Mouse (Mus musculus) left cerebral cortex, postnatal 36 days (tissue): ENCODE results near the gene Tbc1d24. TPM values are rescaled to one million over a fixed set of nuclear protein-coding genes. Genes with fewer than 3 reads are reported as not detected.
A peak's percentile ranks its signal among the peaks of the same experiment; 100 is the strongest.

Source experiments
- DNase-seq, 2 experiments: peaks; one replicate each; pipeline ENCODE4 v3.0.0; 2021 to 2022; ENCODE audit warnings: low spot score in 2 of 2, mixed read lengths in 1 of 2
- intact Hi-C: fragments of 180-260 bp; cut with DNase I; formaldehyde crosslinking; loops from one replicate; pipeline ENCODE4 v1.15.1; 2025
- total RNA-seq, 2 experiments: library from RNA; stranded (reverse); gene quantifications; 2 replicates each; pipeline ENCODE4 v1.2.3; 2021

Gene Tbc1d24
- total RNA-seq: 10 to 100 TPM; 64.4 to 65.5 TPM

DNA sequence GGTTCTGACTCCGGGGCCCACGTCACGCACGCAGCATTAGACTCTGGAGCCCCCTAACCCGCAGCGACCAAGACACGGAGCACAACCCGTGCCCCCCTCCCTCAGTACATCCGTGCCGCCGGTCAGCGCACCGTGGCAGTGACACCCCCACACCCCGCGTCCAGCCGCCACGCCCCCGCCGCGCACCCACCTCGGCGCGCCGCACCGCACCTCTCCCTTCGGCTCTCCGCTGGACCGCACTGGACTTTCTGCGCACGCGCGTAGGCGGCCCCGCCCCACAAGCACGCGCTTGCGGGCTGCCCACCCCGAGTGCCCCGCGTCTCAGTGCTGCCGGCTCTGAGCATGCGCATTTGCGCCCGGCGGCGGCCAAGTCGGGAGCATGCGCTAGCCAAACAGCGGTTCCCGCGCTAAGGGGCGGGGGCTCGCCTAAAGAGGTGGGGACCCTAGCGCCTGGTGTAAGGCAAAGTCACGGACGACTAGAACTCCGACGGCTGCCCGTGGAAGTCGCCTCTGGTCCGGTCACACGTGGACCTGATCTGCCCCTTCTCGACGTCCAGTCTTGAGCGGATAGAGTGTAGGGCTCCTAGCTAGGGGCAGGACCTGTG lies at the start of gene Tbc1d24:
TSS of gene Tbc1d24 (minus strand) at position 279 of the 605 bp plus-strand sequence.
- DNase-seq: peak; percentile 97
- intact Hi-C loops: loop anchor here (5.0 kb wide), 1 partner anchor 147 kb away; the partner anchor contains the start of genes Abca17 and Abca3

GRCm38 (mm10) chr17:24252329-24252728 lies 47.0 kb upstream of the Tbc1d24 start:
- intact Hi-C loops: loop anchor here (5.0 kb wide), 1 partner anchor 100 kb away; the partner anchor contains the start of genes Abca17 and Abca3
- no peak for DNase-seq

DNA sequence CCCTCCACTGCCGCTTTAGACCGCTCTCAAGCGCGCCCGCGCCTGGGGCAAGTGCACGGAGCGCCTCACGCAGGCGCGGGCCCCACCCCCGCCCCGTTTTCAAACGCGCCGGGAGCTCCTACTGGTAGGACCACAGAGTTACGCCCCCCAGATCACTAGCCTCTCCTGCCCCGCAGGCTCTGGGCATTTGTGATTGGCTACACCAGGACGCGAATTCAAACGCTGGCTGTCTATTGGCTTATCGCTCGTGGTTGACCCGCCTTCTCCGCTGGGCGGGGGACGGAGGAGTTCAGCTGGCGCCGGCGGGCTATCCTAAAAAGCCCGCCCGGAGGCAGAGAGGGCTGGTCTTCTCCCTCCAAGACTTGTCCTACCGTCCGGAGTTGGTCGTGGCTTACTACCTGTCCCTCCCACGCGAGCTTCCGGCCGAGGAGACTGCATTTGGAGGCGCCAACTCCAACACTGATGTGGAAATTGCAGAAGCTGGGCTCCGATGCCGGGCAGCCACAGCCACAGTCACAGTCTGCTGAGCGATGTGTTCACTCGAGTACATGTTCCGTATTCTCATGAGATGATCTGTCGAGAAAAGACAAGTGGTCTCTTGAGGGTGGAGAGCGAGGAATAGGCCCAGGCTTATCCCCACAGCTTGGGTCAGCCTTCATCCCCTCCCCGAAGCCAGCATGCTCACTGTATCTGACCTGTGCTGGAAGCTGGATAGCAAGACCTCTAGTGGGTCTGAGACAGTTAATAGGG lies 46.1 kb upstream of the Tbc1d24 start, which contains the start of gene Ccnf:
TSS of gene Ccnf (minus strand) at position 165 of the 750 bp plus-strand sequence.
- DNase-seq: peak; percentile 95
- intact Hi-C loops: loop anchor here (5.0 kb wide), 1 partner anchor 101 kb away; the partner anchor contains the start of genes Abca17 and Abca3

GRCm38 (mm10) chr17:24250988-24251319 lies 45.6 kb upstream of the Tbc1d24 start:
- no peak for DNase-seq
- intact Hi-C loops: loop anchor here (5.0 kb wide), 1 partner anchor 101 kb away; the partner anchor contains the start of genes Abca17 and Abca3

- intact Hi-C loops: no loop called here
- DNase-seq: no peak
Observed at GRCm38 (mm10) chr17:24248641-24249040, 43.3 kb upstream of the Tbc1d24 start.

DNA sequence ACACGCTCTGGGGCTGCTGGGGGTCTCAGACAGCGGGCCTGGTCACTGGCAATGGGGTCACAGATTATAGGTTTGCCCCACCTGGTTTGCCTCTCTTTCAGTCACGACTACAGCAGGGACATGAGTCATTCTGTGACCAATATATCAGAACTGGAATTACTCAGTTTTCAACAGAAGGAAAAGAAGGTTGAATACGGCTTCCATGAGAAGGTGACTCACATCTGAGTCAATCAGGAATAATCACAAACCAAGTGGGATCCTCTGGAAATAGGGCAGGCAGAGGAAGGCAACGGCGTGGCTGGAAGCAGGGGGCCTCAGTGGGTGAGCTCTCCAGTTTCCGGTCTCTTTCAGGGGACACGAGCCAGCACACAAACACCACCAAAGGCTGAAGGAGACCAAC lies 38.7 kb upstream of the Tbc1d24 start:
- no peak for DNase-seq
- intact Hi-C loops: no loop called here

GRCm38 (mm10) chr17:24243311-24243969 lies 38.1 kb upstream of the Tbc1d24 start:
- intact Hi-C loops: no loop called here

DNA sequence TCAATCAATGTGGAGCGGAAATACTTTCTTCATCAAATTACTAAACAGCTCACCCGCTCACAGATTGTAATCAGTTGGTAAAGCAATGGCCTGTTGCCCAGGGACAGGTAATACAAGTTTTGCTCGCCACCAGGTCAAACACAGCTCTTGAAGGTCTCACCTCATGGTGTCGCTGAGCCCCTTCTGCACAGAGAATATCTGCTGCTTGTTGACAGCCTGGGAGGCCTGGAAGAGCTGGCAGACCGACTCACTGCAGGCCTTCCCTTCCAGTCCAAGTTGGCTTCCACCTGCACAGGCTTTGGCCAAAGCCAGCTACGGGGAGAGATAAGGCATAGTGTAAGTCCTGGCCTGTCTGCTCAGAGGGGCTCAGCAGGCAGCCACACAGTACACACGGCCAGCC lies 31.6 kb upstream of the Tbc1d24 start:
- intact Hi-C loops: no loop called here
- no peak for DNase-seq

More at GRCm38 (mm10) chr17:24243311-24243969, 38.1 kb upstream of the Tbc1d24 start:
- DNase-seq: no peak

DNA sequence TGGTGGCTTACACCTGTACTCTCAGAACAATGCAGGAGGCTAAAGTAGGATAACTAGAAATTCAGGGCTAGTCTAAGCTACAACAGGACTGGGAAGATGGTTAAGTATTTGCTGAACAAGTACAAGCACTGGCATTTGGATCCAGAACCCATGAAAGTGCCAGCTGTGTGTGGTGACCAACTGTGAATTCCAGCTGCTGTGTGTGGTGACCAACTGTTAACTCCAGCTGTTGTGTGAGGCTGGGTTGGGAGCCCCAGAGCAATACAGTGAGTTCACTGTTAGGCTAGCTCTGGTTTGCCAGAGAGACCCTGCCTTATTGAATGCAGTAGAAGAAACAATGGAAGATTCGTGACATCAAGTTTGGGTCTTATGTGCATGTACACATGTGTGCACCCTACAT lies 31.1 kb upstream of the Tbc1d24 start:
- DNase-seq: no peak
- intact Hi-C loops: no loop called here

DNA sequence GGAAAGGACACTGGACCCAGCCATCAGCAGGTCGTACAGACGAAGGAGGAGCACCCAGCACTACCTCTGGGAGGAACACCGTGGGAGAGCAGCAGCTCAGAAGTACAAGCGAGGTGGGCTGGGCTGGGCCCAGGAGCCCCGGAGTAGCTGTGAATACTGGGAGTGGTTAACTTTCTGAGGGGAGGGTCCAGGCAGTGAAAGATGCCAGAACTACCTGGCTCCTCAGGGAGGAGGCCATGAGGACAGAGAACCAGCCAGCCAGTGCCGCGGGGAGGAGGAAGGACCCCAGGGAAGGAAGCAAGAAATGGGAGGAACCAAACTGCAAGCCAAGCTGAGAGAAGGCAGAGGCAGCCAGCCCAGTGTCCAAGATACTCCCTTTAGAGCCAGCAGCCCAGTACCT lies 22.6 kb upstream of the Tbc1d24 start:
- intact Hi-C loops: no loop called here
- no peak for DNase-seq

DNA sequence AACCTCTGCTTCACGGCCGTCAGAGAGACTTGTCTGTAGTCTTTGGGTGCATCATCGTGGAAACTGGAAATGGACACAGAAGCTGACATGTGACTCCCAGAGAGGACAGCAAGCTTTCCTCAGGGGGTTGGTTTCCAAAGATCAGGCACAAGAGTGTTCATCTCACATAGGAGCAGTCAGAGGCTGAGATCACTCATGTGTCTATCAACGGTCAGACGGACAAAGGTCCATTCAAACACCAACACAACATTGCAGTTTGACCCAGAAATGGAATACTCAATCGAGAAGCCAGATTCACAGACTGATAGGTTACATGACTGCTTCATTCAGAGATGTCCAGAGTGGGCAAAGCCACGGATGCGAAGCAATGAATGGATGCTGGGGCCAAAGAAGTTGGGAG lies 21.4 kb upstream of the Tbc1d24 start:
- intact Hi-C loops: no loop called here
- DNase-seq: no peak

- no peak for DNase-seq
- intact Hi-C loops: no loop called here
Observed at GRCm38 (mm10) chr17:24225851-24226250, 20.5 kb upstream of the Tbc1d24 start.

DNA sequence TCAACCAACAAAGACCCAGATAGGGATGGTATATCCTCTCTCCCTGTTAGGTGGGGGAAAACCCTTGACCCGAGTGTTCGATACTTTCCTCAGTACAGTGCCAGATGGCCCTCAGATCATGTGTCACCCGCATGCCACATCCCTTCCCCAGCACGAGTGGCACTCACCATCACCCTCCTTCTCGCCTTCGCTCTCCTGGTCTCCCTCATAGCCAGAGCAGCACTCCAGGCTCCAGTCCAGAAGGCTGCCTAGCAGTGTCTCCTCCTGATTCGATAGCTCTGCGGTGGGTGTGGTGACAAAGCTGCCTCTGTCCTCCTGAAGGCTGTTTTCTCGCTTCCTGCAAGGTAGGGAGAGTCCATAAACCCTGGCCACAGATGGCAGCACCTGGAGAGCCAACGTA lies 19.4 kb upstream of the Tbc1d24 start:
- no peak for DNase-seq
- intact Hi-C loops: no loop called here

DNA sequence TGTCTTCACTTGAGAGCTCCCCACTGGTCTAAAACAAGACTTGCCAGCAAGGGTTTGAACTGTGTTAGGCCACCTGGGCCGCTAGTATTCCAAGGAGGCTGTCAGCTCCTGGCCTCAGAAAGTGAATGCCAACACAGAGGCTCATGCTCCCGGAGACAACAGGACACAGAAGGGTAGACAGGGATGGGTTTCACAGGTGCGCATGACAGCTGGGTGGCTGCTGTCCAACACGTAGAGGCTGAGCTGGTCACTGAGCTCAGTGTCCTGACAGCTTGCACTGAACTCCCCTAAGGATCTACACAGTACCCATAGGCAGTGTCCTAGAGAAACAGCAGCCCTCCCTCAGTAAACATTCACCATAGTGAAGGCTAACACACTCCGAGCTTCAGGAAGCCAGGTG lies 18.2 kb upstream of the Tbc1d24 start:
- no peak for DNase-seq
- intact Hi-C loops: no loop called here

- intact Hi-C loops: no loop called here
- no peak for DNase-seq
Observed at GRCm38 (mm10) chr17:24222653-24223052, 17.3 kb upstream of the Tbc1d24 start.

DNA sequence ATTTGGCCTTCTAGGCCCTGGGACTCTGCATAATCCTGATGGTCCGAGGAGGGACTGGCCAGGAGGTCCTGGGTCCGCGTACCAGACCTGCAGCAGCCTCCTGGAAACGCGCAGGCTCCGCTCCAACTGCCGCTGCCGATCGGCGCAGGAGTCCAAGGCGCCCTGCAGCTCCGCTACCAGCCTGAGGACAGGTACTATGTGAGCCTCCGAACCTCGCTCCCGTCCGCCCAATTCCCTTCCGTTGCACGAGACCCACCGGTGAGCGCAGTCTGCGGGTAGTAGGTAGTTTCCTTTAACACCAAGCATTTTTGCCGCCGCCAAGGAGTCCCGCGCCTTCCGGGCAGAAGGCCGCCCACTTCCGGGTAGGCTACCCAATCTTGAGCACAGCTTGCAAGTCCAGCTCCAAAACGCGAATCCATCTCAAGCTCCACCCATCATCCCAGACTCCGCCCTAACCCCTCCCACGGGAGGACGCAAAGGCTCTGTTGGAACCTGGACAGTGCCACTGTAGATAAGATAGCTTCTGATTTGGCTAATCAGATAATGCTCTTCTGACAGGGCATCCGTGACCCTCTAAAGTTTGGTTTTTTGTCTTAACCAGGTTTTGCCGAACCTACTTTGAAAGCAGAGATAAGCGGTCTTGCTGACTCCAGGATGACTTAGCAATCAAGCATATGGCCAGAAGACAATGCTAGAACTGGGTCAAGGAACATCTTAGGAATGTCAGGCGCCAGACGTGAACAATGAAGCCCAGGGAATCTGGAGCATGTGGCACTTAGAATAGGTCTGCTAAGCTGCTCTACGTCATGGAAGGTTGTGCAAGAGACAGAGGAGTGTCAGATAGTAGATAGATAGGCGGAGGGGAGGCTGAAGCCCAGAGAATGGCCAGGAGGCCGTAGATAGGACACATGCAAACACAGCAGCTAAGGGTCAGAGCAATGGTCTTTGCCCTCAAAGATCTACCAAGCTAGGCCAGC lies 15.4 kb upstream of the Tbc1d24 start, which contains the start of gene Tedc2:
TSS of gene Tedc2 (minus strand) at position 417 of the 977 bp plus-strand sequence.
- intact Hi-C loops: no loop called here
- DNase-seq: peak; percentile 90 to 91

GRCm38 (mm10) chr17:24216836-24217235 lies 11.5 kb upstream of the Tbc1d24 start:
- intact Hi-C loops: no loop called here
- DNase-seq: no peak

DNA sequence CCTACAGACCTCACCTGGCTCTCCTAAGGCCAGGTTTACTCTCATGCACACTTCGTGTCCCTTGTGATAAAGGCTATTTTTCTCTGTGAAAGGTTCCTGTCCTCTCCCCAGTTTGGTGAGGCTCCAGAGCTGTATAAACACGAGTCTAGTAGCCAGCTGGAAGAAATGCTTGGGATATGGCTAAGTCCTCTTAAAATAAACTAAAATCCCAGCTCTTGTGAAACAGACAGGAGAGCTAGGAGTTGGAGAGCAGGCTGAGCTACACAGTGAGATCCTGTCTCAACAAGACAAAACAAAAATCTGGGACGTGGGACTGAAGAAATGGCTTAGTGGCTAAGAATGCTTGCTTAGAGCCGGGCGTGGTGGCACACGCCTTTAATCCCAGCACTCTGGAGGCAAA lies 7.8 kb upstream of the Tbc1d24 start:
- intact Hi-C loops: no loop called here
- no peak for DNase-seq

- intact Hi-C loops: no loop called here
Observed at GRCm38 (mm10) chr17:24212441-24213018, 7.2 kb upstream of the Tbc1d24 start.

More at GRCm38 (mm10) chr17:24212441-24213018, 7.2 kb upstream of the Tbc1d24 start:
- DNase-seq: no peak
